Mouse (Mus musculus): ENCODE data around the gene Traf4. TPM values are rescaled to one million over a fixed set of nuclear protein-coding genes. Genes with fewer than 3 reads are reported as not detected.

The Traf4 gene
- polyA plus RNA-seq, 1 experiment from 2014 or later: 103 TPM

DNA sequence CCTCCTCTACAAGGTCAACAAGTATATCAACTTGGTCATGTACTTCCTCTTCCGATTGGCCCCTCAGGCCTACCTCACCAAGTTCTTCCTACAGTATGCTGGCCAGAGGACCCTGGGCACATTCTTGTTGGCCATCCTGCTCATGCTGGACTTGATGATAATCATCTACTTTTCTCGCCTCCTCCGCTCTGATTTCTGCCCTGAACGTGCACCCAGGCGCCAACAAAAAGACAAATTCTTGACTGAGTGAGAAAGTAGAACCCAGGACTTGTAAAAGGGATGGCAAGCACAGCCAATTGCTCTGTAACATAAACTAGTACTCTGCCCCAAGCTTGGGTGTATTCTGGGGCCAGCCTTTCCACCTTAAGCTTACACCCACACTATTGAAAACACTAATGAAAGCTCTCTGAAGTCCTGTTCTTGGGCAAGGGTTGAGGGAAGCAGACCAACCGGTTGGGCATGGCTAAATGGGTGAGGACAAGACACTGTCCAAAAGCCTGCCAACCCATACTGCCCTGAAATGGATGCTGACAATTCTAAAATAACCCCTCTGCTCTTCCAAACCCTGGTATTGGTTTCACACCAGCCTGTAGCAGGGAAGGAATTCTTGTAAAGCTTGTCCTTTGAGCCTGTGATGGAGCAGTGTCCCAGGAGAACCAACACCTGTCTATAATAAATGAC, 14.8 kb upstream of the Traf4 start:
- H3K36me3 ChIP-seq: peaks cover 32% of the 10 kb centered on the region
- 0 out of 2 replicates have a peak overlapping the region, but pooled peaks have one; percentile 77 for H3K9ac ChIP-seq
- H3K4me3 ChIP-seq: peak overlapping the region; percentile 62; the same call in 1 of the 2 replicates
- 74% methylated on average over 6 of the region's 6 CpGs for WGBS
- H3K27me3 ChIP-seq: no peaks in the 10 kb centered on the region
- peak overlapping the region; percentile 77 for H3K4me2 ChIP-seq
- H3K27ac ChIP-seq: peak overlapping the region; percentile 5
- H3K9me3 ChIP-seq: no peaks in the 10 kb centered on the region
- peaks cover 52% of the 10 kb centered on the region for H3K4me1 ChIP-seq
- ATAC-seq (ENCODE audit: insufficient number of reproducible peaks, insufficient read depth, low FRiP score, low TSS enrichment, low read depth): no peak

DNA sequence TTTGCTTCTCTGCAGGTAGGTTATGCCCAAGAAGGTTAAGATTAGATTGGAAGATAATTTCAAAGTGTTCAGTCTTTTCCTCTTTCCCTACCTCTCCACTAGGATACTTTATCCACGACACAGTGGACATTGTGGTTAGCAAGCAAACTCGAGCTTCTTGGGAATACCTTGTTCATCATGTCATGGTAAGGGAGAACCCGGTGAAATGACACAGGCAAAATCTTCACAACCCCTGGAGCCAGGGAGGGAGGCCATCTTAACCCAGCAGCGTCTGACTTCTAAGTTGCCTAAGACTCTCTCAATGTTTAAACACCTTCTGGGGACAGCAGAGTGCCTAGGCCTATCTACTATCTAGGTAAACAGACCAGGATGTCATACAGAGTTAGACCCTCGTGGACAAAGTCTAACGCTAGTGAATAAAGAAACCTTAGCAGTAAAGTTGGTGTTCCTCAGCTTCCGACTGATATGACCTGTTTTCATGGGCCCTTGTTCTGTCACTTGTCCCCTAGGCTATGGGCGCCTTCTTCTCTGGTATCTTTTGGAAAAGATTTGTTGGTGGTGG, 14.1 kb upstream of the Traf4 start:
- ATAC-seq (ENCODE audit: insufficient number of reproducible peaks, insufficient read depth, low FRiP score, low TSS enrichment, low read depth): no peak
- Histone ChIP-seq H3K9ac (peak overlapping the region; percentile 77), H3K27me3 (no peaks in the 10 kb centered on the region), H3K27ac (peak overlapping the region; percentile 96), H3K4me2 (peak overlapping the region; percentile 77), H3K4me1 (peaks cover 55% of the 10 kb centered on the region), H3K36me3 (peaks cover 32% of the 10 kb centered on the region), H3K4me3 (peak overlapping the region; percentile 62), H3K9me3 (no peaks in the 10 kb centered on the region)
- 28% methylated on average over 8 of the region's 8 CpGs for WGBS

DNA sequence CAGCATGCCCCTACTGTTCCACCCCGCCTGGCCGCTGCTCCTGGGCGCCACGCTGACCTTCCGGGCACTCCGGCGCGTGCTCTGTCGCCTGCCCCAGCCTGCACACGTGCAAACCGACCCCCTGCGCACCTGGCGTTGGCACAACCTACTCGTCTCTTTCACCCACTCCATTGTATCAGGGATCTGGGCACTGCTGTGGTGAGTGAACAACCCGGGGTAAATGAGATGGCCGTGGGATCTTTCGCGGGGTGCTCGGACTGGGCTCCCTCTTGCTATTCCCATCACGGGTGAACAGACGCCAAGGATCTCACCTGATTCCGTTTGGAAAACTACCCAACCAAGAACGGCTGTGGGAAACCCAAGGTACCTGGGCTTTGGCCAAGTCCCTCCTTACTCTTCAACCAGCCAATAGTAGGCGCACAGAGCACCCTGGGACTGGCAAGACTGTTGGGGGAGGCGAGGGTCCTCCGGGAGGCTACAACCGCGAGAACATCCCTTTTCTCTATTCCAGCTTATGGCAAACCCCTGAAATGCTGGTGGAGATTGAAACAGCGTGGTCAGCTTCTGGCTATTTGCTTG, 13.6 kb upstream of the Traf4 start:
- Histone ChIP-seq H3K4me2 (peak overlapping the region; percentile 77), H3K4me1 (peaks cover 52% of the 10 kb centered on the region), H3K9me3 (no peaks in the 10 kb centered on the region), H3K27ac (peak overlapping the region; percentile 96), H3K27me3 (no peaks in the 10 kb centered on the region), H3K36me3 (peaks cover 32% of the 10 kb centered on the region), H3K9ac (peak overlapping the region; percentile 77), H3K4me3 (peak overlapping the region; percentile 62)
- no peak; the same call in 1 of the 2 replicates for ATAC-seq (ENCODE audit: insufficient number of reproducible peaks, insufficient read depth, low FRiP score, low TSS enrichment, low read depth)
- under 1% methylated on average over 29 of the region's 29 CpGs for WGBS

DNA sequence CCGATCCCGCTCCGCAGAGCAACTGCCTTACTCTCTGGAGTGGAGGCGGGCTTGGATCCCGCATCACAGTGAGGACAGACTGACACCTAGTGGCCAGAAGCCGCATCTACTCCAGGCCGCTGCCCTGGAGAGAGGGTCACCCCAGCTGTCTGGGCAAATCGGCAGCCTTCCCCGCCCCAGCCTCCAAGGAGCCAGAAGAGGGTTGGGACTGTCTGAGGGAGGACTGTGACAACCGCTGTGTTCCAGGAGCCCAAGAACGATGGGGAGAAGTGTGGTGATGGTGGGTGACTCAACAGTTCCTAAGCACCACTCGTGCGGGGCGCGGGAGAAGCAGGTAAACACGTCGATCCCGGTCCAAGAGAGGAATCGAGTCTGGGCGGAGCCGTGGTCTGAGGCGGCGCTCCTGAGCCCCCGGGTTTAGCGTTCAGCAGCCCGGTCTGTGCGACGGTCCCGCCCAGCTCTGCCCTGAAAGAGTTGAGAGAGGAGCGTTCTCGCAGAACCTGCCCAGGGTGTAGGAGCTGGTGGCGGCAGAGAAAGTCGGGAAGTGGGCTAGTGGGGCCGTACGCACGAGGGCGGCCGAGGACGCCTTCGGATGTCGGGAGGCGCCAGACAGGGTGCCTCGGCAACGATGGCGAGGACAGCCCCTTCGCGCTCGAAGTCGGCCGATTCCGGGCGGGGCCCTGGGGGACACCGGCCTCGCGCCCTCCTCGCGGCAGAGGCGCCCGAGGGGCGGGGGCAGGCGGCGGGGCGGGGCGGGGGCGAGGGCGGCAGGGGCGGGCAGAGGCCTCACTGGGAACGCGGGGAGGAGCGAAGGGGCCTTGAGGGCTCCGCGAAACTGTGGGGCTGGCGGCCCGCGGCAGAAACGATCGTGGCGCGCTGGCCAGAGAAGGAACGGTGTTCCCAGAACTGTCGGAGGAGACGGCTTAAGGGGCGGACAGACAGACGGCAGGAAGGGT, 12.8 kb upstream of the Traf4 start:
- Histone ChIP-seq H3K4me1 (peaks cover 50% of the 10 kb centered on the region), H3K4me2 (peak overlapping the region; percentile 77), H3K4me3 (peak overlapping the region; percentile 62), H3K9me3 (no peaks in the 10 kb centered on the region), H3K36me3 (peaks cover 32% of the 10 kb centered on the region), H3K9ac (peak overlapping the region; percentile 77), H3K27me3 (no peaks in the 10 kb centered on the region), H3K27ac (peak overlapping the region; percentile 96)
- under 1% methylated on average over 82 of the region's 84 CpGs for WGBS
- peak; percentile 70 for ATAC-seq (ENCODE audit: insufficient number of reproducible peaks, insufficient read depth, low FRiP score, low TSS enrichment, low read depth)

DNA sequence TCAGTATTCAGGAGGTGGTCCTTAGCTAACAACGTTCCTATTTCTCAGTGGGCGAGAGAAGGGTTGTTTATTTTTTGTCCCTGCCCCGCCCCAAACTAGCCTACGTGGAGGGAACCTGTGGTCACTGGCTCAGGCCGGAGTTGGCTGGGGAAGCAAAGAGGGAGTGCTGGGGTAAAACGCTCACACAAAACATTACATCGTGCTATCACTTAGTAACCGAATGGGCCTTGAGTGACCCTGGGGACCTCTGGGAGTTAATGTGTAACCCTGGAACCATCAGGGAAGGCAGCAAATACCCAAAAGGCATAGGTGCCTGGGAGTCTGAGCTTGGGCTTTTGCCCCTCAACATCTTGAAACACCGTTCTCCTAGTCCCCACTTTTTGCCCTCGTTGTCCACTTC, 12.0 kb upstream of the Traf4 start:
- WGBS: 2% methylated on average over 10 of the region's 10 CpGs
- Histone ChIP-seq H3K9ac (peak overlapping the region; percentile 77), H3K27ac (peak overlapping the region; percentile 96), H3K9me3 (no peaks in the 10 kb centered on the region), H3K4me3 (peak overlapping the region; percentile 62), H3K36me3 (peaks cover 32% of the 10 kb centered on the region), H3K27me3 (no peaks in the 10 kb centered on the region), H3K4me1 (peaks cover 50% of the 10 kb centered on the region), H3K4me2 (peak overlapping the region; percentile 77)
- ATAC-seq (ENCODE audit: insufficient number of reproducible peaks, insufficient read depth, low FRiP score, low TSS enrichment, low read depth): no peak

DNA sequence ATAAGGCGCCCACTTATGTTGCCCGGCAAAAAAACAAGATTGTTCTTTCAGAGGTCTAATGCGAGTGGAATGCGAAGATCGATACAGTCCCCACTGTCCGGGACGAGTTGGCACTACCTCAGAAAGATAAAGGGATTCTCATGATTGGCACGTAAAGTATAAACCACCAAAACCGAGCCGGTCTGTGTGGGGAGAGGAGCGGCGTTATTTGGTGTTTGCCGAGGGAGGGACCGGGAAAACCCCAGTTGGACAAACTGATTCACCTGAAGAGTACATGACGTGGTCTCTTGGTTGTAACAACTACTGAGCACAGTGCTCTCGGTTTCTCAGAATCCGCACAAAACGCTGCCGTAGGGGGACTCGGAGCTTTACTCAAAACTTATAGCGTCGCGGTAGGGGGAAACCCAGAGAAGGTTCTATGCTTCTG, 11.5 kb upstream of the Traf4 start:
- peak overlapping the region; percentile 96; the same call in 1 of the 2 replicates for H3K27ac ChIP-seq
- H3K9me3 ChIP-seq: no peaks in the 10 kb centered on the region
- peak overlapping the region; percentile 77 for H3K9ac ChIP-seq
- H3K36me3 ChIP-seq: peaks cover 32% of the 10 kb centered on the region
- WGBS: under 1% methylated on average over 23 of the region's 23 CpGs
- peak overlapping the region; percentile 77 for H3K4me2 ChIP-seq
- peak overlapping the region; percentile 62 for H3K4me3 ChIP-seq
- no peak for ATAC-seq (ENCODE audit: insufficient number of reproducible peaks, insufficient read depth, low FRiP score, low TSS enrichment, low read depth)
- peaks cover 45% of the 10 kb centered on the region for H3K4me1 ChIP-seq
- no peaks in the 10 kb centered on the region for H3K27me3 ChIP-seq

DNA sequence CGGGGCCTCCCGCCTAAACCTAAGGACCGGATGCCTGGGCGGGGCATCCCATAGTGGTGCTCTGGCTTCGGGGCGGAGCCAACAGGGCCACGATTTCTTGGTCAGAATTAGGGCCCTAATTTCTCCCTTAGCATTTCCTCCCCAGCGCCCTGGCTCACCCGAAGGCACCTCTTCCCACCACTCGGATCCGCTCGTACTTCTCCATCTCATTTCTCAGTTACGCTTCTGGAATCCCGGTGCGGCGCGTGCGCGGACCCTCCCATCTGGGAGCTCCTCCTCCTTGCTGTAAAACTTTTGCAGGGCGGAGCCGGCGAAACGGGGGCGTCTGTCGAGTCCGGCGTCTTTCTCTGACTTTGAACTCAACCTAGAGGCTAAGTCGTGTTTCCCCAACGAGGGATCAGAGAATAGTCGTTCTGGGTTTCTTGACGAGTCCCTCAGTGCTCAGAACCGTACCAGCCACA, 11.0 kb upstream of the Traf4 start, which contains the start of the genes Nek8 and Tlcd1:
Gene Nek8 (minus strand): TSS at position 274 of the 461 bp plus-strand sequence.
Gene Tlcd1 (plus strand): TSS at position 310 of the 461 bp plus-strand sequence.
- peak within 1 kb of the TSS; percentile 77 for H3K4me2 ChIP-seq
- peaks cover 30% of the 10 kb centered on the region for H3K36me3 ChIP-seq
- H3K9me3 ChIP-seq: no peaks in the 10 kb centered on the region
- H3K9ac ChIP-seq: peak within 1 kb of the TSS; percentile 77
- under 1% methylated on average over 32 of the region's 32 CpGs for WGBS
- peak within 1 kb of the TSS; percentile 62 for H3K4me3 ChIP-seq
- H3K27ac ChIP-seq: peak within 1 kb of the TSS; percentile 96
- no peaks in the 10 kb centered on the region for H3K27me3 ChIP-seq
- peaks cover 42% of the 10 kb centered on the region for H3K4me1 ChIP-seq
- ATAC-seq (ENCODE audit: insufficient number of reproducible peaks, insufficient read depth, low FRiP score, low TSS enrichment, low read depth): peak; percentile 35; the same call in 1 of the 2 replicates

DNA sequence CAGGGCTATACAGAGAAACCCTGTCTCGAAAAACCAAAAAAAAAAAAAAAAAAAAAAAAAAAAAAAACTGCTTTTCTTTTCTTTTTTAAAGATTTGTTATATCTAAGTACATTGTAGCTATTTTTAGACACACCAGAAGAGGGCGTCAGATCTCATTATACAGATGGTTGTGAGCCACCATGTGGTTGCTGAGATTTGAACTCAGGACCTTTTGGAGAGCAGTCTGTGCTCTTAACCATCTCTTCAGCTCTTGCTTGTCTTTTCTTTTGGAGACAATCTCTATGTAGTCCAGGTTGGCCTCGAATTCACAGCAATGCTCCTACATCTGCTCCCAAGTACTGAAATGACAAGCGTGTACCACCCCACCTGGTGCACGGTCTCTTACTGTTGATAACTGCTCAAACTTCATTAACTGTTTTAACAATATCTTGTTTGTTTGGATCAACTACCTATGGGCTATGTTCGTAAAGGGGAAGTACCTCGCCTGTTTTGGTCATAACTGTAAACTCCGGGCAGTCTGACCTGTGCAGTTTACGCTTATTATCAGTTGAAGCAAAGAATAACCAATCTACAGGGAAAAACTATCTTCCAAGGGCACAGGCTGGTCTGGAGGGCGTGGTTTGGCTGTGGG, 10.5 kb upstream of the Traf4 start:
- Histone ChIP-seq H3K4me2 (peak overlapping the region; percentile 77), H3K27ac (peak overlapping the region; percentile 96), H3K9me3 (no peaks in the 10 kb centered on the region), H3K9ac (peak overlapping the region; percentile 77), H3K27me3 (no peaks in the 10 kb centered on the region), H3K4me3 (peak overlapping the region; percentile 62), H3K4me1 (peaks cover 38% of the 10 kb centered on the region), H3K36me3 (peaks cover 25% of the 10 kb centered on the region)
- no peak for ATAC-seq (ENCODE audit: insufficient number of reproducible peaks, insufficient read depth, low FRiP score, low TSS enrichment, low read depth)
- 3% methylated on average over 9 of the region's 10 CpGs for WGBS

DNA sequence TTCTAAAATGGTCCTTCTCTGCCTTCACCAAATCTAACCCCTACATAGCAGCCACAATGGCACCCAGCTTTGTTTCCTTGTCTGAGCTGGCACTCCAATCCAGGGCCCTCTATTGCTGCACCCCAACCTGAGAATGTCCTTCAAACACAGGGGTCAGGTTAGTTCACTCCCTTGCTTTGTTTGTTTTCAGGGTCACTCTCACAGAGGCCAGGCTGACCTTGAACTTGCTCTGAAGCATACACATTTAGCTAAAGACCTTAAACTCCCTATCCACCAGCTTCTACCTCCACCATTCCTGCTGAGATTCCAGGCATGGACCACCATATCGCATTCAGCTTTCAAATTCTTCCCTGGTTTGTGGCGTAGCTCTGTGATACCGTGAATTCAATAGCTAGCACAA, 9.1 kb upstream of the Traf4 start:
- H3K9ac ChIP-seq: 0 out of 2 replicates have a peak overlapping the region, but pooled peaks have one; percentile 21
- WGBS: 88% methylated on average over 3 of the region's 3 CpGs
- H3K27me3 ChIP-seq: no peaks in the 10 kb centered on the region
- ATAC-seq (ENCODE audit: insufficient number of reproducible peaks, insufficient read depth, low FRiP score, low TSS enrichment, low read depth): no peak
- H3K27ac ChIP-seq: no peak overlapping the region
- H3K36me3 ChIP-seq: peaks cover 11% of the 10 kb centered on the region
- H3K4me3 ChIP-seq: no peak overlapping the region
- H3K4me2 ChIP-seq: no peak overlapping the region
- H3K4me1 ChIP-seq: peaks cover 24% of the 10 kb centered on the region
- H3K9me3 ChIP-seq: no peaks in the 10 kb centered on the region

DNA sequence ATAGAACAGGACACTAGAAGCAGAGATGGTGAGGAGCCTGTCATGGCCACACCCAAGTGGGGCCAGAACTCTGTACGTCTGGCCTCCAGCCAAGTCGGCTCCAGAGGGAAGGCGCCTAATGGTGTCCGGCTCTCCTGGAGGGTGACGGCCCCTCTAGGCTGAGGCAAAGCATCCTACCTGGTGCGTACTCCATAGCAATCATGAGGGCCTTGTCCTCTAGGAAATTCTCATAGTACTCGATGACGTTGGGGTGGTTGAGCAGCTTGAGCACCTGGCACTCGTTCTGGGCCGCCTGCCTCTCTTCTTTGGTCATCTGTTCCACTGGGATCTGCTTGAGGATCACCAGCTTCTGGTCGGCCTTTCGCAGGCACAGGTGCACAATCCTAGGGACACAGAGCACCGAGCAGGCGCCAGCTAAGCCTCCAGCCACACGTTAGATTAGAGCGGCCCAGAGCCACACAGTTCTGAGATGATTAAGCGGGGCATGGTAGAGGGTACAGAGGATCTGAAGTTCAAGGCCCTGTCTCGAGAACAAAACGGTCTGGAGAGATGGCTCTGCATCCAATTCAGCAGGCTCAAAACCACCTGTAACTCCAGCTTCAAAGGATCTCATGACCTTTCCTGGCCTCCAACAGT, 7.5 kb upstream of the Traf4 start:
- Histone ChIP-seq H3K4me1 (peaks cover 21% of the 10 kb centered on the region), H3K27me3 (no peaks in the 10 kb centered on the region), H3K9ac (peak overlapping the region; percentile 2; the same call in 1 of the 2 replicates), H3K27ac (no peak overlapping the region), H3K36me3 (0 out of 2 replicates have a peak, but pooled peaks cover 6% of the 10 kb centered on the region), H3K4me2 (no peak overlapping the region), H3K9me3 (no peaks in the 10 kb centered on the region), H3K4me3 (no peak overlapping the region)
- ATAC-seq (ENCODE audit: insufficient number of reproducible peaks, insufficient read depth, low FRiP score, low TSS enrichment, low read depth): no peak
- WGBS: 80% methylated on average over 19 of the region's 19 CpGs

Measured in embryonic facial prominence, embryonic 13.5 days (tissue).